In the genomic region with DNA sequence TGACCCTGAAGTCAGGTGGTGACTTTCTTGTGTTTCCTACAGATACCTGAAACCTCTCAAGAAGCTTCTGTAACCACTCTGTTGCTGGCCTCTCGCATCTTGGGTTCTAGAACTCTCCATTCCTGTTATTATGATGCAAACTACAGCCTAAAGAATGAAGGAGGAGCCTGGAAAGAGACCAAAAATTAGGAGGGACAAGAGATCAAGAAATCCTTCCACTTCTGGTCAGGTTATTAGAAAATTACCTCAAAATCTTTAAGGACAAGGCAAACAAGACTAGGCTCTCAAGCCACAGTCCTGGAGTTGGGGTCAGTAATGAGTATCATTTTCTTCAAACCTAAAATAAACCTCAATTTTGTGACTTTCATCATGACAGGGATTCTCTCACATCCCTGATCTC, we compare ENCODE assay signal across 38 mouse cellular contexts. TPM values are rescaled to one million over a fixed set of nuclear protein-coding genes. Genes with fewer than 3 reads are reported as not detected.
"Had no signal": no experiment of that assay in that cellular context is flagged by ENCODE, and none has a peak within 500 bp of the region (broad histone marks: within the 10 kb centered on the region; RNA-seq: fewer than 3 reads in every experiment).

A gene (minus strand): TSS at position 101 of the 400 bp plus-strand sequence.

- H3K27ac ChIP-seq: left cerebral cortex, adult 2 months; limb, embryonic 10.5 days; limb, embryonic 12.5 days; limb, embryonic 13.5 days; limb, embryonic 15.5 days; liver, embryonic 12.5 days; liver, embryonic 13.5 days; liver, embryonic 14.5 days; liver, embryonic 15.5 days; lung, embryonic 15.5 days; macrophage; midbrain, embryonic 10.5 days; midbrain, embryonic 12.5 days; midbrain, embryonic 13.5 days; midbrain, embryonic 15.5 days had no signal

- DNase-seq: left cerebral cortex, postnatal 4 days; liver; liver, embryonic 13.5 days; liver, postnatal 0 days; lung, adult 18-20 months; lung, adult 2 months; lung, embryonic 14.5 days; lung, postnatal 10 days; lung, postnatal 14 days; lung, postnatal 36 days; lung, postnatal 4 days; midbrain, embryonic 14.5 days had no signal

- H3K27me3 ChIP-seq: limb, embryonic 12.5 days; limb, embryonic 13.5 days; limb, embryonic 15.5 days; liver, embryonic 12.5 days; liver, embryonic 13.5 days; liver, embryonic 15.5 days; lung, embryonic 15.5 days; midbrain, embryonic 13.5 days; midbrain, embryonic 15.5 days had no signal

- H3K4me3 ChIP-seq: left cerebral cortex, adult 2 months; limb, embryonic 10.5 days; limb, embryonic 12.5 days; limb, embryonic 13.5 days; limb, embryonic 15.5 days; liver, embryonic 12.5 days; liver, embryonic 13.5 days; liver, embryonic 15.5 days; lung, embryonic 15.5 days; megakaryocyte, embryonic 14.5 days; midbrain, embryonic 10.5 days; midbrain, embryonic 12.5 days; midbrain, embryonic 13.5 days; midbrain, embryonic 15.5 days; myocyte had no signal

- H3K36me3 ChIP-seq: limb, embryonic 10.5 days; limb, embryonic 12.5 days; limb, embryonic 13.5 days; limb, embryonic 15.5 days; liver, embryonic 12.5 days; liver, embryonic 13.5 days; liver, embryonic 15.5 days; lung, embryonic 15.5 days; midbrain, embryonic 10.5 days; midbrain, embryonic 12.5 days; midbrain, embryonic 13.5 days; midbrain, embryonic 15.5 days had no signal

- H3K4me1 ChIP-seq: limb, embryonic 10.5 days; limb, embryonic 12.5 days; limb, embryonic 13.5 days; limb, embryonic 15.5 days; liver, embryonic 12.5 days; liver, embryonic 13.5 days; liver, embryonic 15.5 days; lung, embryonic 15.5 days; midbrain, embryonic 12.5 days; midbrain, embryonic 13.5 days; midbrain, embryonic 15.5 days had no signal

RNA-seq across cellular contexts. Expression of the gene that starts here (rescaled TPM):
- polyA plus RNA-seq: limb, embryonic 10.5 days; limb, embryonic 11.5 days; limb, embryonic 12.5 days; limb, embryonic 13.5 days; limb, embryonic 14.5 days; limb, embryonic 15.5 days; liver, adult 2 months; liver, embryonic 11.5 days; liver, embryonic 12.5 days; liver, embryonic 13.5 days; liver, embryonic 14.5 days; liver, embryonic 15.5 days; liver, embryonic 16.5 days; liver, postnatal 0 days; lung, adult 2 months; lung, embryonic 14.5 days; lung, embryonic 15.5 days; lung, embryonic 16.5 days; lung, postnatal 0 days; macrophage; midbrain, embryonic 10.5 days; midbrain, embryonic 11.5 days; midbrain, embryonic 12.5 days; midbrain, embryonic 13.5 days; midbrain, embryonic 14.5 days; midbrain, embryonic 15.5 days; midbrain, embryonic 16.5 days; midbrain, postnatal 0 days; myocyte had no signal
